Mouse (Mus musculus) heart, adult 2 months (tissue): Measurements from ENCODE around the gene Itpa.

ENCODE experiments used
- CTCF ChIP-seq: fragments of 200-600 bp; IDR thresholded peaks from 2 replicates; pipeline ENCODE4 v1.8.1; 2022; ENCODE audit warnings: antibody characterized with exemption, mild to moderate bottlenecking, moderate library complexity
- POLR2A ChIP-seq: fragments of 200-500 bp; IDR thresholded peaks from 2 replicates; pipeline ENCODE4 v1.6.1; 2011; ENCODE audit warnings: mild to moderate bottlenecking, low read depth, low read length, control low read depth; ENCODE audit not compliant: insufficient read depth

DNA sequence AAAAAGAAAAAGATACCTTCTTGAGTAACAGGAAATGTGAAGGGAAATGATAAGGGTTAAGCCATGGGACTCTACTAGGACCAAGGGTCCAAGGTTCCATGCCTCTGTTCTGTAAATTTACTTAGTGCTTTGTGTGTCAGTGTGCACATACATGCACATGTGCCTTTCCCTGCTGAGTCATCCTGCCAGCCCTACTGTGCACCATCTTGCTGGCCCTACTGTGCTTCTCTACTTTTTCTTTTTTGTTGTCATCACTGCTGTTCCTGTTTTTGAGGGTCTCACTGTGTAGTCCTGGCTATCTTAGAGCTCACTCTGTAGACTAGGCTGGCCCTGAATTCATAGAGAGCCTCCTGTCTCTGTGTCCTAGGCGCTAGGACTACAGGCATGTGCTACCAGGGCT, 60.3 kb downstream of the Itpa start:
- TF ChIP-seq CTCF (no peak), POLR2A (no peak)
